Mouse (Mus musculus) olfactory bulb, adult 2 months (tissue): Measurements from ENCODE around the gene Capn8.

Source experiments
- CTCF ChIP-seq: fragments of 200-500 bp; IDR thresholded peaks from 2 replicates; pipeline ENCODE4 v1.5.1; 2012; ENCODE audit warnings: low read depth, mild to moderate bottlenecking, low read length, moderate library complexity; ENCODE audit not compliant: insufficient read depth
- POLR2A ChIP-seq: fragments of 200-500 bp; IDR thresholded peaks from 2 replicates; pipeline ENCODE4 v1.6.1; 2012; ENCODE audit warnings: mild to moderate bottlenecking, low read depth, low read length, moderate library complexity; ENCODE audit not compliant: insufficient read depth

- TF ChIP-seq POLR2A (no peak), CTCF (no peak)
Observed at GRCm38 (mm10) chr1:182573856-182574665, 9.3 kb downstream of the Capn8 start.
